Mouse (Mus musculus) heart, adult 11 months (tissue): ENCODE measurements around the gene Kif3b.
A peak's percentile ranks its signal among the peaks of the same experiment; 100 is the strongest.

Experiments used
- DNase-seq: peaks from one replicate; pipeline ENCODE4 v3.0.0; 2022

The Kif3b gene

DNA sequence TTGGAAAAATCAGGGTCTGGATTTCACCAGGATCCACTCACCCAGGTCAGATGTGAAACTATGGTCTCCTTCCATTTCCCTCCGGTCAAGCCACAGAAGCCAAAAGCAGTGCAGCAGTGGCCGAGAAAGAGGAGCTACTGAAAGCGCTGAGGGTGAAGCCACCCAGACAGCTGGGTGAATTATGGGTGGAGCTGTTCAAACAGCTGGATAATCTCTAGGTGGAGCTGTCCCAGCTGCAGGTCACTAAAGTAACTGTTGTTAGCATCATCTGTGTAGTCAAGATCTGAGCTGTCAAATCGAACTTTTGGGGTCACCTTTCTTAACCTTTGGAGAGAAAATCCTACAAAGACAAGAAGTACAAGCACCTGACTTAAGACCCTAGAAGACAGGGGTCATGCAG lies 7.2 kb downstream of the Kif3b start:
- peak; percentile 93 for DNase-seq

GRCm38 (mm10) chr2:153298863-153299262 lies 7.7 kb downstream of the Kif3b start:
- DNase-seq = peak; percentile 95

DNA sequence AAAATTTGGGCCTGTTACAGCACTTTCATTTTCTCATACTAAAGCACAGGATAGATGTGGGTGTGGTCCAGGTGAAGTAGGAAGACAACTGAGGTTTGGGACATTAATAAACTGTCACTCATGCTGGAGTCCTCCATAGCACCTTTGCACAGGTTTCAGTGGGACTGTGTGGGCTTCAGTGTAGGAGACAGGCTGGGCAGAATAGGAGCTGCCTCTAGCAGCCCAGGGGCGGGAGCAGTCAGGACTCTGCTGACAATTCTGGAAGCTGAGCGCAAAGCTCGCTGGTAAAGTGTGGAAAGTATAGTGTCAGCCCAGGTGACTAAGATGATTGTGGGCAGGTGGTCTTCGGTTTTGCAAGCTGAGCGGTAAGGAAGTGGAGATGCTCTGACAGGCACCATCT lies 9.9 kb downstream of the Kif3b start:
- DNase-seq = peak; percentile 83

- DNase-seq = peak; percentile 88
Measured at GRCm38 (mm10) chr2:153305240-153305639, 14.0 kb downstream of the Kif3b start.

DNA sequence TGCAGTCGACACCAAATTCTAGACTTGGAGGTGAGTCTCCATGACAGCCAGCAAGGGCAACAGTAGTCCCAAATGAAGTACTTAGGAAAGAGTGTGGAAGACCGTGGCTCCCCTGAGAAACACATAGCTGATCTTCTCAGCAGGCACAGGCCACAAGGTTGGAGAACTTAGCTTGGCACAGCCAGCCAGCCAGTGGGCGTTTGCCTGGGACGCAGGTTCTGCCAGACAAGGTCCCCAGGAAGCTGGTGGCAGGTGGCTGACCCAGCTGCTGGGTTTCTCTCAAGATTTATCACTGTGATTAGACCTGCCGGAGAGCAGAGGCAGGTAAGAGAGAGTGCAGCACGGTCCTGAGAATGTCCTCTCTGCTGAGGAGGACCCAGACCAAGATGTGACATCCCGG lies 17.4 kb downstream of the Kif3b start:
- no peak for DNase-seq

- DNase-seq = no peak
Measured at GRCm38 (mm10) chr2:153309106-153309505, 17.9 kb downstream of the Kif3b start.

GRCm38 (mm10) chr2:153310228-153310627 lies 19.0 kb downstream of the Kif3b start:
- DNase-seq = no peak

DNA sequence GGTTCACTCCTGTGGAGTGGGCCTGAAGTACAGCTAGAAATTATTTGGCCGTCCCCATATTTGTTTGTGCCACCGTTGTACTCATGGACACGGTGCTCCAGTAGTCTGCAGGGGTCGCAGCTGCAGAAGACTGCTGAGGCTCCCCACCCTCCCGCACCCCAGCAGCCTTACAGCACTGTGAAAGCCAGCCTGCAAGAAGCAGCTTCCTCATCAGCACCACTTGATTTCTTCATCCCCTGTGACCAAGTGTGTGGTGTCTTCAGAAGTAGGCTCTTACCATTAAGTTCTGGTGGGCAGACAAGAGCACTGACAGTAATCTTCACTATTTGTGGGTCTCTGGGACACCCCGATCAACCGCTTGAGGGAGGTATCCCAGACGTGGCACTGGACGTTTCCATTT lies 21.7 kb downstream of the Kif3b start:
- DNase-seq = no peak

- DNase-seq = no peak
Measured at GRCm38 (mm10) chr2:153318408-153318807, 27.2 kb downstream of the Kif3b start.

GRCm38 (mm10) chr2:153319036-153319643 lies 27.9 kb downstream of the Kif3b start:
- DNase-seq = peak; percentile 94

DNA sequence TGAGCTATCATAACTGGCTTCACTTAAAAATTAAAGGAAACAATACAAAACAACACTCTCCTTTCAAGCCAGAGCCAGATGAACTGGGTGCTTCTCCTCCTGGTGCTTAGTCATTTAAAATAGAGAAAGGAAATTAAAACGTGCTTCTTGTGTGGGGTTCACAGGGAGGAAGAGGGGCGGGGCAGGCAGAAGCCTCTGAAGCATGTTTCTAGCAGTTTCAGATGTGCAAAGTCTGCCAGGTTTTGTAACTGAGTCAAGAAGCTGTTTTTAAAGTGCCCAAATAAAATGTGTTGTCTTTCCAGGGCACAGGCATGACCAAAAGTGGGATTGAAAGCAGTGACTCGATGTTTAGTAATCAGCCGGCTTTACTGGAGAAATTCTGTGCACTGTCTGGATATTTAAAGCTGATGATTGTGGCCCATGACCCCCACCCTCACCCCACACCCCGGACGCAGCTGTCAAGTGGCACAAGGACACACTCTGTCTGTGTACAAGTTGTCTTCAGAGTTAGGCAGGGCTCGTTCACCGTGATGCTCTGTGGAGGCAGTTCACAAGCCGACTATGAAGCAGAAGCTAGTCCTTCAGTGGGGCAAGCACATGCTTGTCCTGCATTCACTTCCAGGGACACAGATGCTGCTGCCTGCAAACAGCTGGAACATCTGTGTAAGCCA lies 34.6 kb downstream of the Kif3b start:
- no peak for DNase-seq

DNA sequence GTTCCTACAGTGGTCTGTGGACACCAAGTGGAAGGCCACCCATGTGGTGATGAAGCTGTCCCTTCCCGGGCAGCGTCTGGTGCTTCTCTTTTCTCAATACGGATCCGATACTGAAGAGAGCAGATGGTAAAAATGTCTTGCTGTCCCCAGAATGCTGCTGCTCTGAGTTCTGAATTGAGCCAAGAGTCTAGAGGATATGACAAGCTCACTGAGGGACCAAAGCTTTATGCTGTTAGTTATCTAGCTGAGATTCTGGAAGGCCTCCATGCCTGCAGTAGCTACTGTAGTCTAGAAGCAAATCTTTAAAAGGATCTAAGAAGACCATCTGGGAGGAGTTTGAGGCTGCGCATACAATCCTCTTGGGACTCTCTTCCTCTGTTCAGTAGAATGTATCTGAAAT lies 41.1 kb downstream of the Kif3b start:
- DNase-seq = no peak

DNA sequence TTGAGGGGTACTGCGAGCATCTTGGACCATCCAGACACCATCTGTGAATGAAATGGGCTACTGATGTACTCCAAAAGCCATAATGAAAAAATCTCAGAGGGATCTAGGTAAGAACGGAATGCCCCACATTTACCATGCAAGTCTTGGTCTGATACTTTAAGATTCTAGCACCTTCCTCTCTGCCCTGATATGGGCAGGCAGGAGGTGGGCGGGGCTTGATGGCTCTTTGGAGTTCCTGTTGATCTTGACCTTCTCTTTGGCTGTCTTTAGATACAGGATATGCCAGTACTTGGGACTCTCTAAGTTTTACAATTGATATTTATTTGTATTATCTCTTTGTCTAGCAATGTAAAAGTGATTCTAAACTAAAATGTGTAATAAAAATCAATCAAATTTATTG lies 41.8 kb downstream of the Kif3b start:
- DNase-seq = no peak

- DNase-seq = no peak
Measured at GRCm38 (mm10) chr2:153333822-153334232, 42.6 kb downstream of the Kif3b start.

- DNase-seq = no peak
Measured at GRCm38 (mm10) chr2:153334281-153334680, 43.1 kb downstream of the Kif3b start.

DNA sequence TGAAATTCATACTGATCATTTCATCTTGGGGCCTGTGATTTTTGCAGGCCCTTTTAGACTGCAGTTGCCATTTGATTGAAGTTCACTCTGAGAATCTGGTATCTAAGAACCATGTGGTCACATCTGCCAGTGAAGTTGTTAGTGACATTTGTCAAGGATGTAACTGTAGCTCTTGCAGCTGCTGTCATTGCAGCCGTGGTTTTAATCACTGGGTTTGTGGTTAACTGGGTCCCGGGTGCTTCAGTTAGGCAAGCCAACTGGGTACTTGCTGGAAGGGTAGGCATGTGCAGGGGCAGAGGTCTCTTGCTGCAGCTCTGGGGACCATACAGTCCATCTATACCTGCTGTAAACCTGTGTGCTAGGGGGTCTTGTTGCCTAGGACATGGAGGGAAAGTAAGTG lies 44.9 kb downstream of the Kif3b start:
- DNase-seq = no peak

- DNase-seq = peak; percentile 89
Measured at GRCm38 (mm10) chr2:153338361-153339350, 47.4 kb downstream of the Kif3b start.

DNA sequence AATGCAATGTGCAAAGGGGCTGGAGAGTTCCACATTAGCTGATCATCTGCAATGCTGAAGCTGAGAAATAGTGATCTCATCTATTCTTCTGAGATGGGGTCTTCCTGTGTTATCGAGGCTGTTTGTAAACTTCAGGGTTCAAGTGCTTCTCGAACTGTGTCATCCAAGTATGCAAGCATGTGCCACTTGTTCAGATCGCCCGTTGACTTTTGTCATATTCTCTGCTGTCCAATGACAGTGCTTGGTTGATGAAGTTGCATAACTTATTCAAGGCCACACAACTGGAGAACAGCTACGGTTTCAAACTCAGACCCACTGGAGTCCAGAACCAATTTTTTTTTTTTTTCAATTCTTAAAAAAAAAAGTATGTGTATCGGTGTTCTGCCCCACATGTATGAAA lies 51.0 kb downstream of the Kif3b start:
- DNase-seq = no peak

DNA sequence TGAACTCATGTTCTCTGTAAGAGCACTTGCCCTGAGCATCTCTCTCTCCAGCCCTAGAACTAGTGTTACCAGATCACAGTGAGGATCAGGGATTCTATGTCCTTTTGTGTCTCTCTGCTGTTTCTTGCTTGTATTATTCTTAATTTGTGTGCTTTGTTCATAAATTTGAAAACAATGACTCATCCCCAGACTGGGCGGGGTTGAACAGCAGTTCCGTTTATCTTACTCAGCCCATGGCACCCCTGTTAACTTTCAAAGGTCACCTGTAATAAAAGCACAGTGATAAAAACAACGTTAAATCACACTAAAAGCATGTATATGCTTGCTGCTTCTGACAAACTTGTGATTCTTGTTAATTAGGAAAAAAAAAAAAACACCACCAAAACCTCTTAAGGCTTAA lies 51.4 kb downstream of the Kif3b start:
- DNase-seq = peak; percentile 64

DNA sequence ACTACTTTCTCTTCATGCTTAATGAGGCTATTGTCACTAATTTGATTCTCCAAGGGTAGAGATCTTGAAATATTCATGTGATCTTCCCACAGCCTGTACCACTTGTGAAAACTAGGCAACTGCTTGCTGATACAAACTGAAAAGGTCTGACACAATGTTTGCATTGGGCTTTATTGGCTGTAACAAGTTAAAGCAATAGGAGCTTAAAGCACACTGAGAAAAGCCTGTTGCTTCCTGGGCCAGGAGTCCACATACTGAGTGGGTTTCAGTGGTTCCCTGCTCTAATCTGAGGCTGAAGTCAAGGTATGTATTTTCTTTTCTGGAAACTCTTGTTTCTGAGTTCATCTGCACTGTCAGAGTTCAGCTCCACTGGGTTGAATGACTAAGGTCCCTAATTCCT lies 52.0 kb downstream of the Kif3b start:
- DNase-seq = no peak

- DNase-seq = no peak
Measured at GRCm38 (mm10) chr2:153345071-153345453, 53.8 kb downstream of the Kif3b start.

GRCm38 (mm10) chr2:153345454-153346220 lies 54.4 kb downstream of the Kif3b start, which contains the start of gene Asxl1:
Asxl1 (plus strand) TSS chr2:153345829.
- peak; percentile 100 for DNase-seq
